In the genomic region with DNA sequence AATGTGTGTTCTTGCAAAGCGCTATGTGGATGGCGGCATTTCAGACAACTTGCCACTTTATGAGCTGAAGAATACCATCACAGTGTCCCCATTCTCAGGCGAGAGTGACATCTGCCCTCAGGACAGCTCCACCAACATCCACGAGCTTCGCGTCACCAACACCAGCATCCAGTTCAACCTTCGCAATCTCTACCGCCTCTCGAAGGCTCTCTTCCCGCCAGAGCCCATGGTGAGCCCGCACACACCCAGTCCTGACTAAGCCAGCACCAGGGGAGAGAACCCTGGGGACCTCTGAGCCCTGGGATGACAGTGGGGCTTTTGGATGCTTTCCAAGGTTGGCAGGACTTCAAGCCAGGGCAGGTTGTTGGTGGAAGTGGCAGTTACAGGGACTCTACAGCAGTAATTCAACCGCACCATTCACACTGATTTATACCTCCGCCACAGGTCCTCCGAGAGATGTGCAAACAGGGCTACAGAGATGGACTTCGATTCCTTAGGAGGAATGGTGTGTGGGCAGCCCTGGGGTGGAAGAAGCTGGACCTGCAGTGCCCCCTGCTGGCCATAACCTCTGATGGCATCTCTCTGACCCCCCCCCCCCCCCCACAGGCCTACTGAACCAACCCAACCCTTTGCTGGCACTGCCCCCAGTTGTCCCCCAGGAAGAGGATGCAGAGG, we compare ENCODE assay signal across 9 mouse cellular contexts. TPM values are rescaled to one million over a fixed set of nuclear protein-coding genes. Genes with fewer than 3 reads are reported as not detected.
A peak's percentile ranks its signal among the peaks of the same experiment; 100 is the strongest.
DNase-seq lines count a peak whose midpoint lies in the region; ATAC-seq and TF ChIP-seq lines count a peak whose summit lies in the region.
"Had no signal": no experiment of that assay in that cellular context is flagged by ENCODE, and none has a peak within 500 bp of the region (broad histone marks: within the 10 kb centered on the region; RNA-seq: fewer than 3 reads in every experiment).

No protein-coding gene starts in this region.

- no peak for TF ChIP-seq POLR2A in lung, adult 2 months (IDR thresholded peaks at IDR 0.05; ENCODE audit: borderline replicate concordance, extremely low read depth, low read depth, low read length)

- DNase-seq in CD4-positive, CD25-positive, alpha-beta regulatory T cell, adult 2 months (ENCODE audit: low read depth, low spot score), result peak; percentile 84
- peak; percentile 53 for DNase-seq in lung, adult 2 months
- DNase-seq in lung, postnatal 25 days (ENCODE audit: low spot score), result no peak
- DNase-seq in cerebellum, postnatal 14 days, result peak; percentile 52 to 77
- peak; percentile 65 for DNase-seq in lung, postnatal 10 days
- peak; percentile 57 for DNase-seq in thymus, postnatal 25 days
- no peak for DNase-seq in urinary bladder, postnatal 4 days (ENCODE audit: low spot score in 2 of 2)
- DNase-seq: liver, embryonic 13.5 days had no signal

- ATAC-seq in CD4-positive, CD25-positive, alpha-beta regulatory T cell, adult 4 months, result no peak

- TF ChIP-seq CTCF in lung, adult 2 months (IDR thresholded peaks at IDR 0.05; ENCODE audit: insufficient read depth, low read length), result peak; percentile 67

- peaks cover 23% of the 10 kb centered on the region for H3K4me1 ChIP-seq in lung, adult 2 months (ENCODE audit: control insufficient read depth, insufficient read depth, low read length)

- H3K4me3 ChIP-seq in lung, adult 2 months (replicated peaks; ENCODE audit: extremely low read depth, low read depth, low read length), result no peak overlapping the region
- H3K4me3 ChIP-seq: liver, embryonic 13.5 days had no signal

- 77% methylated on average over 15 of the region's 15 CpGs for WGBS in lung, adult 2 months

RNA-seq across cellular contexts. Expression of gene Cracr2b, which starts 2.8 kb away (rescaled TPM):
- not detected for polyA plus RNA-seq in CD4-positive, CD25-positive, alpha-beta regulatory T cell, adult 4 months (2017; shearing (Covaris generic))
- polyA plus RNA-seq in lung, adult 2 months (2012; rRNA removed), result 177 and 239 TPM in 2 replicates

RNA-seq across cellular contexts. Expression of gene Pnpla2, which starts 3.1 kb away (rescaled TPM):
- 10 to 100 TPM; 66.1 to 92.2 TPM for polyA plus RNA-seq in CD4-positive, CD25-positive, alpha-beta regulatory T cell, adult 4 months (2017; shearing (Covaris generic))
- 289 and 356 TPM in 2 replicates for polyA plus RNA-seq in lung, adult 2 months (2012; rRNA removed)

RNA-seq across cellular contexts. Expression of gene Cd151, which starts 9.1 kb away (rescaled TPM):
- 10 to 100 TPM in 1 of 2 experiments, 1 to 10 TPM in 1; 7.8 to 12.0 TPM for polyA plus RNA-seq in CD4-positive, CD25-positive, alpha-beta regulatory T cell, adult 4 months (2017; shearing (Covaris generic))
- 537 and 555 TPM in 2 replicates for polyA plus RNA-seq in lung, adult 2 months (2012; rRNA removed)

RNA-seq across cellular contexts. Expression of gene Rplp2, which starts 11.0 kb away (rescaled TPM):
- 1,000 to 10,000 TPM; 2,718 to 3,399 TPM for polyA plus RNA-seq in CD4-positive, CD25-positive, alpha-beta regulatory T cell, adult 4 months (2017; shearing (Covaris generic))
- polyA plus RNA-seq in lung, adult 2 months (2012; rRNA removed), result 415 and 591 TPM in 2 replicates

RNA-seq across cellular contexts. Expression of gene Pidd1, which starts 14.3 kb away (rescaled TPM):
- polyA plus RNA-seq in CD4-positive, CD25-positive, alpha-beta regulatory T cell, adult 4 months (2017; shearing (Covaris generic)), result 10 to 100 TPM in 1 of 2 experiments, 1 to 10 TPM in 1; 7.1 to 22.1 TPM
- polyA plus RNA-seq in lung, adult 2 months (2012; rRNA removed), result 6.7 and 7.1 TPM in 2 replicates

Comparison
In these comparisons a context has a peak if more than half of its experiments do, and no peak if none do; other contexts are left out.
1. DNase-seq: peak in CD4-positive, CD25-positive, alpha-beta regulatory T cell, adult 2 months (single experiment), lung, adult 2 months (single experiment), cerebellum, postnatal 14 days (2 of 2), lung, postnatal 10 days (single experiment) and thymus, postnatal 25 days (single experiment); none in lung, postnatal 25 days (single experiment) and urinary bladder, postnatal 4 days (0 of 2).
2. RNA of gene Cracr2b, which starts 2.8 kb away (polyA plus RNA-seq): 177 to 239 TPM in lung, adult 2 months; not detected in CD4-positive, CD25-positive, alpha-beta regulatory T cell, adult 4 months; every median in the first group is over 100 times any median in the second.
3. RNA of gene Cd151, which starts 9.1 kb away (polyA plus RNA-seq): 537 to 555 TPM in lung, adult 2 months; 7.8 to 12.0 TPM in CD4-positive, CD25-positive, alpha-beta regulatory T cell, adult 4 months; every median in the first group is over 10 times any median in the second.